Mouse (Mus musculus): ENCODE measurements around the gene Cfap97d1. TPM values are rescaled to one million over a fixed set of nuclear protein-coding genes. Genes with fewer than 3 reads are reported as not detected.
"Not testable (repeated sequence)": the region's sequence is repeated elsewhere in the genome, so short reads cannot be mapped to it uniquely, and the experiment has no call there.

Gene Cfap97d1
- total RNA-seq, 2 experiments from 2014 or later, result not detected

DNA sequence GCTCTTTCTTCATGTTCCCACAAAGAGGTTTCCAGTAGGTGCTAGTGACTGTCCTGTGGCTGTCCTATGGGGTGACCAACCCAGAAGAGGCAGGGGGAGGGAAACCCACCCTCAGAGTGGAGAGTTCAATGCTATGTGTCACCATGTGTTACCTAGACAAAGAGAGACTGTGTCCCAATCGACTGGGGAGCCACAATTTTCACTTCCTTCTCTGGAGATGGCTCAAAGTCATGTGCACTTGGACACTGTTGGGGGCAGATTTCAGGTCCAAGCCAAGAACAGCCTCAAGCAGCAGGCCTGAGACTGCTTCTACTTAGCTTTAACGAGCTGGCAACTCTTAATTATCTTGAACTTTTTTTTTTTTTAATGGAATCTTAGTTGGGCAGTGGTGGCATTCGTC lies 12.0 kb upstream of the Cfap97d1 start:
- ATAC-seq (replicated peaks; ENCODE audit: low FRiP score, poor library complexity, severe bottlenecking), result no peak

DNA sequence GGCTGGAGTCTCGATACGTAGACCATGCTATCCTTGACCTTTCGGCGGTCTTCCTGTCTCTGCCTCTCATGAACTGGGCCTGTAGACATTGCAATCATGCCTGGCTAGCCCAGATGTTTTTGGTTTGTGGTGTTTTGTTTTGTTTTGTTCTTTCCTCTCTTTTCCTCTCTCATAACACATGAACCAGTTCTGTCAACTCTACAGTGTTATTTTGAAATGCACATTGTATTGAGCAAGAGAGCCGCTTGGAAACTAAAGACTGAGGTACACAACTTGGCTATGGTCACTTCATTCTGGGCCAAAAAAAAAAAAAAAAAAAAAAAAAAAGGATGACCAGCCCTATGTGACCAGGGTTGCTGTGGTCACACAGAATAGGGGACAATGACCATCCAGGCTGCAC lies 11.4 kb upstream of the Cfap97d1 start:
- ATAC-seq (replicated peaks; ENCODE audit: low FRiP score, poor library complexity, severe bottlenecking), result no peak

DNA sequence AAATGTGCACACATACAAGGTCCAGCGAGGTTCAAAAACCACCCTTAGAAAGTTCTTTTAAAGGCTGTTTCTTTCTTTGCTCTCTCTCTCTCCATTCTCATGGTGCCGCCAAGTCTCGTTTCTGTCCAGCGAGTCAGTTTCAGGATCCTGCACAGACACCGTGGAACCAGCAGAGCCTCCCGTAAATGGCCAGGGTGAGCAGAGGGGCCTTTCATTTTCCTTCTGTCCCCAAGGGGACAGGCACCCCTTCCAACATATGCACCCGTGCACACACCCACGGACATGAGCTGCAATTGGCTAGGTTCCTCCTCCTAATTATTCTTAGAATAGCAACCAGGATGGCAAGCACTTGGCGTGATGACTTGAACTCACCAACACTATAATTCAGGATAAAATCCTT lies 10.6 kb upstream of the Cfap97d1 start:
- ATAC-seq (replicated peaks; ENCODE audit: low FRiP score, poor library complexity, severe bottlenecking), result no peak

DNA sequence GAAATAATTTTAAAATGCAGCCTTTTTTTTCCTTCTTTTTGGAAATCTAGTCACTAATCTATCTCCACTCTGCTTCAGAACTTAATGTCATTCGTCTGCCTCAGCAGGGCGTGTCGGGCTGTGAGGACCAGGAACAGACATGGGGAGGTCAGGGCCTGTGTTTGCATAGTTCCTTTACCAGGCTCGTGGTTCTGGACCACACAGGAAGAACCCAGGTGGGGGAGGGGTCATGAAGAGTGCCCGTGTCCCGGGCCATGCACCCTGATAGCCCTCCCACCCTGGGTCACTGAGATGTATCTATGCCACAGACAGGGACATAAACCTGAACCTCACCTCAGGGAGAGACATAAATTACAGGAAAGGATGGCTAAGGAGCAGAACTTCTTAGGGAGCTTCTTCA lies 9.9 kb upstream of the Cfap97d1 start:
- ATAC-seq (replicated peaks; ENCODE audit: low FRiP score, poor library complexity, severe bottlenecking), result no peak

- no peak for ATAC-seq (replicated peaks; ENCODE audit: low FRiP score, poor library complexity, severe bottlenecking)
Measured at GRCm38 (mm10) chr11:101974923-101975322, 9.2 kb upstream of the Cfap97d1 start.

GRCm38 (mm10) chr11:101976949-101977348 lies 7.1 kb upstream of the Cfap97d1 start:
- ATAC-seq (replicated peaks; ENCODE audit: low FRiP score, poor library complexity, severe bottlenecking), result no peak

DNA sequence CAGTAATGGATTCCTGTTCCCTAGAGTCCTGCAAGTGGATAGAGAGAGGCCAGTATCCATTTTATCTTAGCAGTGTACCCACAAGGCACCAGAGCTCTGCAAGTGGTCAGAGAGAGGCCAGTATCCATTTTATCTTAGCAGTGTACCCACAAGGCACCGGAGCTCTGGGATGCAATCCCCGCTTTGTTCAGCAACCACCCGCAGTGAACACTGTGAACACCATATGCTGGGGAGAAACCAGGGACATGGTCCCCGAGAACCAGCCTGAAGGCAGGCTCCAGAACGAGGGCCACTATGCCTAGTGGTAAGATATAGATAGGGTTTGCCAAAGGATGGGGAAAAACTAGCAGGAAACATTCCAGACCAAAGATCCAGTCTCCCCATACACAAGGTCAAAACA lies 4.9 kb upstream of the Cfap97d1 start:
- ATAC-seq (replicated peaks; ENCODE audit: low FRiP score, poor library complexity, severe bottlenecking), result no peak

- ATAC-seq (replicated peaks; ENCODE audit: low FRiP score, poor library complexity, severe bottlenecking), result no peak
Measured at GRCm38 (mm10) chr11:101980603-101981157, 3.4 kb upstream of the Cfap97d1 start.

DNA sequence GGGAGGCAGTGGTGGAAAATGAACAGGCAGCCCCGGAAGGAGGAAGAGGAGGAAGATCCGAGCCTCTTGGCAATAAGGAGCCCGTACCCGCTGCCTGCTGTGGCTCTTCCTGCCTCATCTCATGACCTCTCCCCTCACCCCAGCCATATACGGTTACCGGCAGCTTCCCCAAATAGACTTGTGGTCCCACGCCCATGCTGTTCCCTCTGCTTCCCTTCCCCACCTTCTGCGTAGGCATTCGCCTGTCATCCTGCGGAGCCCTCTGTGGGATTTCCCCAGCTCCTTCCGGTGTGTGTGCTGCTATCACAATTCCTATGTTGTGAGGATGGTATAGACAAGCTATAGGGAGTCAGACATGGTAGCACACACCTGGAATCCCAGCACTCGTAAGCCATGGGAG lies 2.2 kb upstream of the Cfap97d1 start:
- ATAC-seq (replicated peaks; ENCODE audit: low FRiP score, poor library complexity, severe bottlenecking), result no peak

DNA sequence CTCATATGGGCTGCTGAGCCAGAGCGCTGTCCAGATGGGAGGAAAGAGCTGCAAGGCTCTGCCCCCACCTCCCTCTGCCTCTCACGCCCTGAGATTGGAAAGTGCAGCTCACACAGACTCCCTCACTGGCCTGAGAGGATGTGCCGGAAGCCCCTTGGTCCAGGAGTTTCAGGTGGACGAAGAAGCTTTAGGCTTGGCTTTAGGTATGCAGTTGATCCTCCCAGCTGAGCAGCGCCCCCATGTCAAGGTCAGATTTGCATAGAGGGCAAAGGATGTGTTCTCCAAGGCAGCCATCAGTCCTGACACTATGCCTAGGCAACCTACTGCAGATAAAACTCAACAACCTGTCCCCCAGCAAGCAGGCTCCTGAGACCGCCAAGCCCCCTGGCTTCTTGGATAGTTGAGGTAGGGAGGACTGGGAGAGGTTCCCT lies 1.1 kb upstream of the Cfap97d1 start:
- ATAC-seq (replicated peaks; ENCODE audit: low FRiP score, poor library complexity, severe bottlenecking), result no peak

- no peak for ATAC-seq (replicated peaks; ENCODE audit: low FRiP score, poor library complexity, severe bottlenecking)
Measured at GRCm38 (mm10) chr11:101983431-101983921, 603 bp upstream of the Cfap97d1 start.

DNA sequence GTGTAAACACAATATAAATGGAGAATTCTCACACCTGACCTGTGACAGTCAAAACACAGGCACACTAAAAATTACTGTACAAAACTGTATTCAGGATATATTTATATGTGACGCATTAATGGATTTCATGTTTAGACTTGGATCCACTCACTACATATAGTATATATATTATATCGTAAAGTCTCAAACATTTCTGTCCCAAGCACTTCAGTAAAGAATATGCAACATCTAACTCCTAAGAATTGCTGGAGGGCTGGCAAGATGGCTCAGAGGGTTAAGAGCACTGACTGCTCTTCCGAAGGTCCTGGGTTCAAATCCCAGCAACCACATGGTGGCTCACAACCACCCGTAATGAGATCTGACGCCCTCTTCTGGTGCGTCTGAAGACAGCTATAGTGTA lies 1.4 kb downstream of the Cfap97d1 start:
- ATAC-seq (replicated peaks; ENCODE audit: low FRiP score, poor library complexity, severe bottlenecking), result not testable (repeated sequence)

DNA sequence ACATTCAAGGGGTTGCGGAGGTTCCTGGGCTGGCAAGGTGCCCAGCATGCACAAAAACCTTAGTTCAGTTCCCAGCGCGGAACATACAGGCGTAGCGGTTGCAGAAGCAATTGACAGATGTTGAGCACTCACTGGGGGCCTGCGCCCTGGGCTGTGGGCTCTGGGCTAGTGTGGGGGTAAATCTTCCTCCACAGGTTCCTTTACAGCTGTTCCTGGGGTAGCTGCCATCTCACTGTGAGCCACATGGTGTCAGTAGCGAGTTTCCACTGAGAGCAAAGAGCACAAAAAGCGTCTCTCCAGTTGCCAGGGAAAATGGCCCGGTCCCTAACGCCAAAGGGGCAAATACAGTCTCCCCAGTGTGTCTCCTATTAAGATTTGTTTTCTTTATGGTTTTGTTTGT lies 1.9 kb downstream of the Cfap97d1 start:
- peak; percentile 58; the same call in 1 of the 2 replicates for ATAC-seq (replicated peaks; ENCODE audit: low FRiP score, poor library complexity, severe bottlenecking)

DNA sequence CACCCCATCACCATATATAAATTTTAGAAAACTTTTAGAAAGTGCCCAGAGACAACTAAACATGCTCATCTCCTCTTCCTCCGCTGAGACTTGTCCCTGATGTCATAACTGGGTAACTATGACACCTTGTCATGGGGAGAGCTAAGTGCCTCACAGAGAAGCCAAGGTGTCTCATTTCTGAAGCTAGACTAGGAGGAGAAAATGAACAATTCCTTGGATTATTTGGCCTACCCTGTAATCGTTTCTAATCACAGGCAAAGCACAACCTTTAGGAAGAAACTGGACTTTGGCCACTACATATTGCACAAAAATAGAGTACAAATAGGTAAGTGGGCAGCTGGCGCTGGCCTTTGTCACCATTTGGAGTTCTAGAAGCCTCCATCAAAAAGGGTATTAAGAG lies 2.8 kb downstream of the Cfap97d1 start, which contains the start of gene Dusp3:
TSS of gene Dusp3 (minus strand) at position 101 of the 400 bp plus-strand sequence.
- ATAC-seq (replicated peaks; ENCODE audit: low FRiP score, poor library complexity, severe bottlenecking), result no peak

GRCm38 (mm10) chr11:101990244-101990643 lies 6.2 kb downstream of the Cfap97d1 start:
- ATAC-seq (replicated peaks; ENCODE audit: low FRiP score, poor library complexity, severe bottlenecking), result no peak

DNA sequence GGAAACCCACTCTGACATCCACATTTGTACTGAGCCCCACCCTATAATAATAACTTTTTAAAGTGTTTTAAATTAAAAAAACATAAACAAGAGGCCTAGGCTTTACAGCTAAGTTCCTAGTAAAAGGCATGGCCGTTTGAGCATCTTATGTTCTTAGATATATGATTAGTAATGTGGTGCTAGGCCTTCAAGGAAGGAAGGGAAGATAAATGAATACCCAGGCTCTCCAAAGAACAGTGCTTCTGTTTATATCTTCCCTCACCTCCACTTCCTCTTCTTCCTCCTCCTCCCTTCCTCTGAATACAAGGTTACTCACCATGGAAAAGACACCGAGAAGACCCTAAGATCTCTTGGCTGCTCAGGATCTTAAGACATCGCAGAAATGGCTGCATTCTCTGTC lies 7.7 kb downstream of the Cfap97d1 start:
- ATAC-seq (replicated peaks; ENCODE audit: low FRiP score, poor library complexity, severe bottlenecking), result no peak

DNA sequence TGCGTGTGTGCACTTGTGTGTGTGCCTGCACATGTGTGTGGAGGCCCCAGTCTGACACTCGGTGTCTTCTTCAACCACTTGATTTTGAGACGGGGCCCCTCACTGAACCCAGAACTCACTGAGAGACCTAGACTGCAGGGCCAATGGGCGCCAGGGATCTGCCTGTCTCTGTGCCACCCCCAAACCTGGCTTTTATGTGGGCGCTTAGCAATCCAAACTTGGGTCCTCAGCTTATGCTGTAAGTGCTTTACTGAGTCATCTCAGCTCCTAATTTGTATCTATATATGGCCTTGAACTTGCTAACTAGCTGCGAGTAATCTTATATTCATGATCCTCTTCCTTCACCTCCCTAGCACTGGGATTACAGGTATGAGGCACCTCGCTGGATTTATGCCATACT lies 8.3 kb downstream of the Cfap97d1 start:
- no peak for ATAC-seq (replicated peaks; ENCODE audit: low FRiP score, poor library complexity, severe bottlenecking)

DNA sequence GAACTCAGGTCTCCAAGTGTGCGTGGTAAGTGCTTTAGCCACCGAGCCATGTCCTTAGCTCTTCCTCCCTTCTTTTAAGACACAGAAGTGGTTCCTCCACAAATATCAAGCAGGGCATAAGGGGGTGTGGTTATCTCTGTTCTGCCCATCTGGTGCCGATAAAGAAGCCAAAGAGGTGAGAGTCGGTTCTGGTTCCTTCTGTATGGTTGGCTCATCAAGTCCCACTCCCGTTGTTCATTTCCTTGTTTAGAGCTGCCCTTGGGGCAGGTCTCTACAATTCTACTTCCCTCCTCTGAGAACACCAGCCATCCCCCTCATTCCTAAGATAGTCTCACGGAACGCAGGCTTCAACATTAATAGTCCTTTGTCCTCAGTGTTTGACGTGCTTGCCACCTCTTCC lies 10.0 kb downstream of the Cfap97d1 start:
- peak; percentile 93 for ATAC-seq (replicated peaks; ENCODE audit: low FRiP score, poor library complexity, severe bottlenecking)

DNA sequence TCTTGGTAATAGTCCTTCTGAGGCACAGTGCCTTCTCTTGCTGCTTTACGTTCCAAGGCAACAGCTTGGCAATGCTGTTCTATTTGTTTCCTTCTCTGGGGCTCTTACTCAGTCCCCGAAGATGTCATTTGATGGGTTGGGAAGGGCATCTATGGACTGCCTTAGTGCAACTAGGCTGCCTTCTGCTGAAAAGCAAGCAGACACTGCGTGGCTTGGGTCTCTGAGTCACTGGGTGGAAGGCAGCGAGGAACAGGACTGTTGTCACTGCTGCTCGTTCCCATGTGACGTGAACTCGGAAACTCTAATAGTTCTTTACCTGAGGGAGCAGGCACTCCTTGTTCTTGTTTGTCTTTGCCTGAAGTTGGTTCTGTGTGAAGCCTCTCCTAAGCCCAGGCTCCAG lies 11.9 kb downstream of the Cfap97d1 start:
- no peak for ATAC-seq (replicated peaks; ENCODE audit: low FRiP score, poor library complexity, severe bottlenecking)

DNA sequence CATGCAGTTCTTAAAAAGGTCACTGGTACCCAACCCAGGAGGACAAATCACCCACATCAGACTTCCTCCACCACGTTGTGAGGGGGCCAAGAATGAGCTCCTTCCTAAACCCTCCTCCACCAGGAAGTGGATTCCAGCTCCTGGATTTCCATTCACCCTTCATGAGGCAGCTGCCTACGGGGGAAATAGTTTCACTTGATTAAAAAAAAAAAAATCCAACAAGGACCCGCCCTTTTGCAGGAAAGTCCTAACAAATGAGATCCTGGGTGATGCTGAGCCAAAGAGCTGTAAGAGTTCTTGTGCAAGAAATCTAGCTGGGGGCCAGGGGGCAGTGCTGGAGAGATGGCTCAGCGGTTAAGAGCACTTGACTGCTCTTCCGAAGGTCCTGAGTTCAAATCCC lies 14.2 kb downstream of the Cfap97d1 start:
- ATAC-seq (replicated peaks; ENCODE audit: low FRiP score, poor library complexity, severe bottlenecking), result no peak

GRCm38 (mm10) chr11:101999466-101999865 lies 15.4 kb downstream of the Cfap97d1 start:
- no peak for ATAC-seq (replicated peaks; ENCODE audit: low FRiP score, poor library complexity, severe bottlenecking)

GRCm38 (mm10) chr11:102004251-102004650 lies 20.2 kb downstream of the Cfap97d1 start:
- ATAC-seq (replicated peaks; ENCODE audit: low FRiP score, poor library complexity, severe bottlenecking), result no peak

Measured in erythroblast, adult 5-6 weeks (primary cell).